Mouse (Mus musculus) cortical plate, adult 2 months (tissue): ENCODE data around the gene B3galt1.

Experiments used
- CTCF ChIP-seq: fragments of 200-500 bp; IDR thresholded peaks from 2 replicates; pipeline ENCODE4 v1.5.1; 2011; ENCODE audit warnings: mild to moderate bottlenecking, control low read depth, low read length; ENCODE audit not compliant: insufficient read depth; ENCODE audit errors: extremely low read depth
- POLR2A ChIP-seq: fragments of 200-500 bp; IDR thresholded peaks from 2 replicates; pipeline ENCODE4 v1.6.1; 2011; ENCODE audit warnings: mild to moderate bottlenecking, low read length, control low read depth; ENCODE audit not compliant: insufficient read depth; ENCODE audit errors: extremely low read depth

DNA sequence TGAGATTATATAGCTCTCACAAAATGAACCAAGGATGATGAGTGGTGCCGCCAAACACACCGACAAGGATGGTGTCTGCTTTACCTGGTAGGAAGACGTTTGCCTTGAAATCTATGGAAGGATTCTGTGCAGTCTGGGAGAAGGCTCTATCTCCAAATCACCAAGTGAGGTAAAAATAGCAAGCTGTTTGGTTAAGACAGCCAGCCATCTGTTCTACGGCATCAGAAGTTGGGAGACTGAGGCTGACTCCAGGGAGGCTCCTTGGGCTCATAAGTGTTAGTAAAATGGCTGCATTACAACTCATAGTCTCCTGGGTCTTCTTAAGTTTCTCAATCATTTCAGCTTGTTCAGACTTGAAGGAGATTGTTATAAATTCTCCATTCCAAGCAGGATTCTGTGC is 91.7 kb downstream of the B3galt1 start:
- TF ChIP-seq CTCF (no peak), POLR2A (no peak)
